Mouse (Mus musculus): Measurements from ENCODE around the gene Snx29.

Gene Snx29

GRCm38 (mm10) chr16:11778191-11778590 lies 455.5 kb downstream of the Snx29 start:
- Histone ChIP-seq H3K36me3 (ENCODE audit: insufficient read depth, low read length) (no peaks in the 10 kb centered on the region), H3K4me1 (replicated peaks; ENCODE audit: low read depth, low read length) (peaks cover 6% of the 10 kb centered on the region), H3K4me3 (replicated peaks; ENCODE audit: low read length) (no peak overlapping the region), H3K9me3 (ENCODE audit: low read length) (no peaks in the 10 kb centered on the region), H3K27me3 (ENCODE audit: insufficient read depth, low read length) (no peaks in the 10 kb centered on the region)
- TF ChIP-seq NANOG (IDR thresholded peaks at IDR 0.05; ENCODE audit: borderline replicate concordance, low read length) (no peak), CTCF (conservative IDR thresholded peaks at IDR 0.05; ENCODE audit: low read length) (no peak), POU5F1 (IDR thresholded peaks at IDR 0.05; ENCODE audit: borderline replicate concordance, low read length) (no peak)

- Histone ChIP-seq H3K4me3 (replicated peaks; ENCODE audit: low read length) (no peak overlapping the region), H3K36me3 (ENCODE audit: insufficient read depth, low read length) (no peaks in the 10 kb centered on the region), H3K27me3 (ENCODE audit: insufficient read depth, low read length) (no peaks in the 10 kb centered on the region), H3K4me1 (replicated peaks; ENCODE audit: low read depth, low read length) (peaks cover 13% of the 10 kb centered on the region), H3K9me3 (ENCODE audit: low read length) (no peaks in the 10 kb centered on the region)
- TF ChIP-seq NANOG (IDR thresholded peaks at IDR 0.05; ENCODE audit: borderline replicate concordance, low read length) (no peak), POU5F1 (IDR thresholded peaks at IDR 0.05; ENCODE audit: borderline replicate concordance, low read length) (no peak), CTCF (conservative IDR thresholded peaks at IDR 0.05; ENCODE audit: low read length) (no peak)
Observed at GRCm38 (mm10) chr16:11778715-11779460, 456.2 kb downstream of the Snx29 start.

GRCm38 (mm10) chr16:11782082-11782481 lies 459.4 kb downstream of the Snx29 start:
- Histone ChIP-seq H3K27me3 (ENCODE audit: insufficient read depth, low read length) (no peaks in the 10 kb centered on the region), H3K4me3 (replicated peaks; ENCODE audit: low read length) (no peak overlapping the region), H3K9me3 (ENCODE audit: low read length) (no peaks in the 10 kb centered on the region), H3K4me1 (replicated peaks; ENCODE audit: low read depth, low read length) (peaks cover 14% of the 10 kb centered on the region), H3K36me3 (ENCODE audit: insufficient read depth, low read length) (no peaks in the 10 kb centered on the region)
- TF ChIP-seq NANOG (IDR thresholded peaks at IDR 0.05; ENCODE audit: borderline replicate concordance, low read length): no peak
- TF ChIP-seq CTCF (conservative IDR thresholded peaks at IDR 0.05; ENCODE audit: low read length): no peak
- TF ChIP-seq POU5F1 (IDR thresholded peaks at IDR 0.05; ENCODE audit: borderline replicate concordance, low read length): no peak

GRCm38 (mm10) chr16:11783337-11783736 lies 460.6 kb downstream of the Snx29 start:
- H3K4me1 ChIP-seq (replicated peaks; ENCODE audit: low read depth, low read length): peaks cover 11% of the 10 kb centered on the region
- no peaks in the 10 kb centered on the region for H3K27me3 ChIP-seq (ENCODE audit: insufficient read depth, low read length)
- no peaks in the 10 kb centered on the region for H3K9me3 ChIP-seq (ENCODE audit: low read length)
- H3K4me3 ChIP-seq (replicated peaks; ENCODE audit: low read length): no peak overlapping the region
- TF ChIP-seq NANOG (IDR thresholded peaks at IDR 0.05; ENCODE audit: borderline replicate concordance, low read length) (no peak), CTCF (conservative IDR thresholded peaks at IDR 0.05; ENCODE audit: low read length) (no peak), POU5F1 (IDR thresholded peaks at IDR 0.05; ENCODE audit: borderline replicate concordance, low read length) (no peak)
- no peaks in the 10 kb centered on the region for H3K36me3 ChIP-seq (ENCODE audit: insufficient read depth, low read length)

- no peak for TF ChIP-seq NANOG (IDR thresholded peaks at IDR 0.05; ENCODE audit: borderline replicate concordance, low read length)
- no peak for TF ChIP-seq CTCF (conservative IDR thresholded peaks at IDR 0.05; ENCODE audit: low read length)
- TF ChIP-seq POU5F1 (IDR thresholded peaks at IDR 0.05; ENCODE audit: borderline replicate concordance, low read length): no peak
- H3K4me1 ChIP-seq (replicated peaks; ENCODE audit: low read depth, low read length): peaks cover 8% of the 10 kb centered on the region
- H3K36me3 ChIP-seq (ENCODE audit: insufficient read depth, low read length): no peaks in the 10 kb centered on the region
- H3K4me3 ChIP-seq (replicated peaks; ENCODE audit: low read length): no peak overlapping the region
- H3K27me3 ChIP-seq (ENCODE audit: insufficient read depth, low read length): no peaks in the 10 kb centered on the region
- H3K9me3 ChIP-seq (ENCODE audit: low read length): no peaks in the 10 kb centered on the region
Observed at GRCm38 (mm10) chr16:11784354-11784753, 461.6 kb downstream of the Snx29 start.

GRCm38 (mm10) chr16:11785806-11786205 lies 463.1 kb downstream of the Snx29 start:
- no peak overlapping the region for H3K4me3 ChIP-seq (replicated peaks; ENCODE audit: low read length)
- TF ChIP-seq POU5F1 (IDR thresholded peaks at IDR 0.05; ENCODE audit: borderline replicate concordance, low read length) (no peak), CTCF (conservative IDR thresholded peaks at IDR 0.05; ENCODE audit: low read length) (no peak), NANOG (IDR thresholded peaks at IDR 0.05; ENCODE audit: borderline replicate concordance, low read length) (no peak)
- H3K4me1 ChIP-seq (replicated peaks; ENCODE audit: low read depth, low read length): peaks cover 8% of the 10 kb centered on the region
- H3K9me3 ChIP-seq (ENCODE audit: low read length): no peaks in the 10 kb centered on the region
- H3K27me3 ChIP-seq (ENCODE audit: insufficient read depth, low read length): no peaks in the 10 kb centered on the region
- no peaks in the 10 kb centered on the region for H3K36me3 ChIP-seq (ENCODE audit: insufficient read depth, low read length)

- Histone ChIP-seq H3K36me3 (ENCODE audit: insufficient read depth, low read length) (no peaks in the 10 kb centered on the region), H3K9me3 (ENCODE audit: low read length) (peaks cover 10% of the 10 kb centered on the region; the same call in 1 of the 2 replicates), H3K27me3 (ENCODE audit: insufficient read depth, low read length) (no peaks in the 10 kb centered on the region), H3K4me1 (replicated peaks; ENCODE audit: low read depth, low read length) (no peaks in the 10 kb centered on the region), H3K4me3 (replicated peaks; ENCODE audit: low read length) (no peak overlapping the region)
- TF ChIP-seq CTCF (conservative IDR thresholded peaks at IDR 0.05; ENCODE audit: low read length) (no peak), POU5F1 (IDR thresholded peaks at IDR 0.05; ENCODE audit: borderline replicate concordance, low read length) (no peak), NANOG (IDR thresholded peaks at IDR 0.05; ENCODE audit: borderline replicate concordance, low read length) (no peak)
Observed at GRCm38 (mm10) chr16:11790476-11790875, 467.8 kb downstream of the Snx29 start.

- peaks cover 10% of the 10 kb centered on the region; the same call in 1 of the 2 replicates for H3K9me3 ChIP-seq (ENCODE audit: low read length)
- no peak for TF ChIP-seq POU5F1 (IDR thresholded peaks at IDR 0.05; ENCODE audit: borderline replicate concordance, low read length)
- no peak for TF ChIP-seq NANOG (IDR thresholded peaks at IDR 0.05; ENCODE audit: borderline replicate concordance, low read length)
- TF ChIP-seq CTCF (conservative IDR thresholded peaks at IDR 0.05; ENCODE audit: low read length): no peak
Observed at GRCm38 (mm10) chr16:11793391-11793790, 470.7 kb downstream of the Snx29 start.

More at GRCm38 (mm10) chr16:11793391-11793790, 470.7 kb downstream of the Snx29 start:
- no peak overlapping the region for H3K4me3 ChIP-seq (replicated peaks; ENCODE audit: low read length)
- no peaks in the 10 kb centered on the region for H3K36me3 ChIP-seq (ENCODE audit: insufficient read depth, low read length)
- no peaks in the 10 kb centered on the region for H3K4me1 ChIP-seq (replicated peaks; ENCODE audit: low read depth, low read length)
- no peaks in the 10 kb centered on the region for H3K27me3 ChIP-seq (ENCODE audit: insufficient read depth, low read length)

Measured in E14TG2a.4 (cell line).